Mouse (Mus musculus): Measurements from ENCODE around the gene Siah2.

DNA sequence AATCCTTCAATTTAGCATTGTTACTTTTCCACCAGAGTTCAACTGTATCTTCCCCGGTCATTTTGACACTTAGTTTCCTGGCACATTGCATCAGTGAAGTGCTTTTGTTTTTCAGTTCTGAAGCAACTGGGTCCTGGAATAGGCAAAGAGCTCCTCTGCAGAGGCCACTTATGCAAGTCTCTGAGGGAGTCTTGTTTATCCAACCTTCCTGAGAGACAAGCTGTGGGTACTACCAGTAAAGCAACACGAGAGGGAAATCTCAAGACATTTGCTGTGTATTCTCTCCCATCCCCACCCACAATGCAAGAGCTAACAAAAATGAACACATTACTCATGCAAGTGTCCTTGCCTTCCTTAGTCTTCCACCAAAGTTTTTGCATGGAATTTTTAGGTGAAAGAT lies 60.5 kb downstream of the Siah2 start:
- TF ChIP-seq MYOG (IDR thresholded peaks at IDR 0.05; ENCODE audit: control insufficient read depth, extremely low read depth, insufficient read length) (no peak), CTCF (IDR thresholded peaks at IDR 0.05; ENCODE audit: control insufficient read depth, insufficient read depth, insufficient read length) (no peak), USF1 (IDR thresholded peaks at IDR 0.05; ENCODE audit: low read depth) (no peak), CEBPB (IDR thresholded peaks at IDR 0.05; ENCODE audit: low read depth) (no peak), MYOD1 (IDR thresholded peaks at IDR 0.05; ENCODE audit: control insufficient read depth, insufficient read length, low read depth) (no peak), MAX (IDR thresholded peaks at IDR 0.05) (no peak), FOSL1 (IDR thresholded peaks at IDR 0.05; ENCODE audit: insufficient read depth, low read length, poor library complexity, severe bottlenecking) (no peak)
